Mouse (Mus musculus) kidney, embryonic 16.5 days (tissue): ENCODE measurements around the gene Trio. TPM values are rescaled to one million over a fixed set of nuclear protein-coding genes. Genes with fewer than 3 reads are reported as not detected.

ENCODE experiments used
- ATAC-seq: fragments of 200-750 bp; cut with Nextera tagmentation; 2 replicates; pipeline ENCODE4 v1.8.0; 2017; ENCODE audit warnings: moderate TSS enrichment; ENCODE audit not compliant: low FRiP score, low TSS enrichment
- H3K27ac ChIP-seq: fragments of 300-500 bp; sonication (generic); 2 replicates; pipeline ENCODE4 v1.5.1; 2014; ENCODE audit warnings: low read length
- H3K27me3 ChIP-seq: fragments of 300-500 bp; sonication (generic); 2 replicates; pipeline ENCODE4 v1.6.1; 2014; ENCODE audit warnings: low read length, control low read depth, mixed read lengths; ENCODE audit not compliant: insufficient read depth
- H3K36me3 ChIP-seq: fragments of 300-500 bp; sonication (generic); 2 replicates; pipeline ENCODE4 v1.6.1; 2014; ENCODE audit warnings: low read length, control low read depth, mixed read lengths; ENCODE audit not compliant: insufficient read depth
- H3K4me1 ChIP-seq: fragments of 300-500 bp; sonication (generic); 2 replicates; pipeline ENCODE4 v1.6.1; 2014; ENCODE audit warnings: low read length, control low read depth, mixed read lengths; ENCODE audit not compliant: insufficient read depth
- H3K4me2 ChIP-seq: fragments of 300-500 bp; sonication (generic); replicated peaks from 2 replicates; pipeline ENCODE4 v1.6.1; 2014; ENCODE audit warnings: low read depth, low read length
- H3K4me3 ChIP-seq: fragments of 300-500 bp; sonication (generic); 2 replicates; pipeline ENCODE4 v1.5.1; 2014; ENCODE audit warnings: mild to moderate bottlenecking, low read length
- H3K9ac ChIP-seq: fragments of 300-500 bp; sonication (generic); replicated peaks from 2 replicates; pipeline ENCODE4 v1.6.1; 2014; ENCODE audit warnings: low read length
- H3K9me3 ChIP-seq: fragments of 300-500 bp; sonication (generic); 2 replicates; pipeline ENCODE4 v1.6.1; 2016; ENCODE audit warnings: low read length, control low read depth
- WGBS: fragments of 180-500 bp; shearing (Covaris S2); extraction: QIAGEN DNeasy Blood & Tissue Kit; methylation state at CpG from one replicate; pipeline ENCODE4 v1.1.7; 2014; 5-methylcytosine and 5-hydroxymethylcytosine counted together
- polyA plus RNA-seq: library from polyadenylated mRNA; unstranded; fragments of >200 nt; fragmentation: Nextera tagmentation; extraction: Ambion mirVana; gene quantifications from 2 replicates; pipeline ENCODE4 v1.2.1, GENCODE M21; 2015

The Trio gene
- polyA plus RNA-seq, 1 experiment from 2014 or later: 24.3 TPM

GRCm38 (mm10) chr15:27681419-27682187 lies 344.0 kb downstream of the Trio start, which contains the start of gene Otulinl:
Gene Otulinl, minus strand, starts transcription at chr15:27681579.
- H3K27ac ChIP-seq: peak within 1 kb of the TSS; percentile 86
- peak; percentile 99 for ATAC-seq
- H3K27me3 ChIP-seq: no peaks in the 10 kb centered on the region
- H3K4me1 ChIP-seq: peaks cover 23% of the 10 kb centered on the region
- no peaks in the 10 kb centered on the region for H3K9me3 ChIP-seq
- peak within 1 kb of the TSS; percentile 78 for H3K4me3 ChIP-seq
- H3K36me3 ChIP-seq: no peaks in the 10 kb centered on the region
- under 1% methylated on average over 59 of the region's 59 CpGs for WGBS
- peak within 1 kb of the TSS; percentile 95 for H3K4me2 ChIP-seq
- H3K9ac ChIP-seq: peak within 1 kb of the TSS; percentile 79

GRCm38 (mm10) chr15:27680997-27681396 lies 344.7 kb downstream of the Trio start:
- H3K4me3 ChIP-seq: peak overlapping the region; percentile 78
- peaks cover 28% of the 10 kb centered on the region for H3K4me1 ChIP-seq
- H3K27ac ChIP-seq: peak overlapping the region; percentile 22; the same call in 1 of the 2 replicates
- H3K27me3 ChIP-seq: no peaks in the 10 kb centered on the region
- no peaks in the 10 kb centered on the region for H3K36me3 ChIP-seq
- WGBS: under 1% methylated on average over 27 of the region's 28 CpGs
- peak overlapping the region; percentile 95 for H3K4me2 ChIP-seq
- H3K9ac ChIP-seq: peak overlapping the region; percentile 79
- ATAC-seq: no peak
- no peaks in the 10 kb centered on the region for H3K9me3 ChIP-seq

Other genes starting within 250 kb of the Trio start
- gene Dnah5, start 177.9 kb upstream of the Trio start, polyA plus RNA-seq: 0.05 and 0.07 TPM in 2 replicates